Mouse (Mus musculus): ENCODE data around the gene Tmem143. TPM values are rescaled to one million over a fixed set of nuclear protein-coding genes. Genes with fewer than 3 reads are reported as not detected.
"Not testable (repeated sequence)": the region's sequence is repeated elsewhere in the genome, so short reads cannot be mapped to it uniquely, and the experiment has no call there.

Gene Tmem143
- polyA plus RNA-seq, 1 experiment from 2014 or later, result 5.8 TPM

DNA sequence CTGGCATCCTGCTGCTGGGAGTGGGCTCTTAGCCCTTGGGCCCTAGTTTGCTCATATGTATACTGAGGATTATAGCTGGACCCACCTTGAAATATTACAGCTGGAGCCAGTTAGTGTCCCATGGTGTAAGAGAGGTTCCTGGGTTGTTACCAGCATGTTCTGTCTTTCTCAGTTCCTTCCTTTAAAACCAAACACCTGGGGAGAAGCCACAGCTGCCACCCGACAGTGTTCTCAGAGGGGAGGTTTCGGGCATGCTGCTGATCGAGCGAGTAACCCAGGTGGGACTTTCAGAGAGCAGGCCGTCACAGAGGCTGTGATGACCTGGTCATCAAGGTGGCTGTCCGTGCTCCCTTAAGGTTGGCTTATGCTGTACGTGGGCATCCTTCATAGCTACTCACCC, 19.8 kb upstream of the Tmem143 start:
- WGBS (ENCODE audit: insufficient replicate concordance), result 94% methylated on average over 7 of the region's 7 CpGs

DNA sequence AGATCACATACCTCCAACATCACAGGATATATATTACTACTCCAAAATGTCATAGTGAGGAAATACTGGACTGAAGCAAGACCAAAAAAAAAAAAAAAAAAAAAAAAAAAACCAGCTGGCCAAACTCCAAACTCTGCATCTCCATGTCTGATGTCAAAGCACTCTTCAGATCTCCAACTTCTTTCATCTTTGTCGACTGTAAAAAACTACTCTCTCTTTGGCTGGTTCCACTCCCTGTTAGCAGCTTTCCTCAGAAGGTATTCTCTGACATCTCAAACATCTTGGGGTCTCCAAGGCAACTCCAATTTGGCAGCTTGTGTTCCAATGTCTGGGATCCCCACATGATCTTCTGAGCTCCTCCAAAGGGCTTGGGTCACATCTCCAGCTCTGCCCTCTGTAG, 18.5 kb upstream of the Tmem143 start, which contains the start of gene Grin2d:
Grin2d (minus strand) TSS at position 101 of the 400 bp plus-strand sequence.
- 89% methylated on average over 1 of the region's 1 CpGs for WGBS (ENCODE audit: insufficient replicate concordance)
- H3K4me1 ChIP-seq (ENCODE audit: control insufficient read depth, insufficient read depth, low read length), result peaks cover 16% of the 10 kb centered on the region
- H3K9ac ChIP-seq (ENCODE audit: low read depth, low read length); H3K9me3 ChIP-seq (replicated peaks; ENCODE audit: control insufficient read depth, low read length); ATAC-seq (replicated peaks; ENCODE audit: insufficient number of reproducible peaks, low FRiP score, low TSS enrichment); H3K27ac ChIP-seq (ENCODE audit: low read depth, low read length); H3K4me2 ChIP-seq; H3K4me3 ChIP-seq (ENCODE audit: low read depth, low read length); H3K27me3 ChIP-seq (ENCODE audit: control insufficient read depth, insufficient read depth, low read length): not testable (repeated sequence)
- H3K36me3 ChIP-seq (ENCODE audit: control insufficient read depth, insufficient read depth, low read length), result peaks cover 63% of the 10 kb centered on the region

More for the DNA sequence above, 19.8 kb upstream of the Tmem143 start:
- Histone ChIP-seq H3K4me1 (ENCODE audit: control insufficient read depth, insufficient read depth, low read length) (peaks cover 16% of the 10 kb centered on the region), H3K36me3 (ENCODE audit: control insufficient read depth, insufficient read depth, low read length) (peaks cover 52% of the 10 kb centered on the region), H3K4me3 (ENCODE audit: low read depth, low read length) (no peak overlapping the region), H3K27ac (ENCODE audit: low read depth, low read length) (no peak overlapping the region), H3K9ac (ENCODE audit: low read depth, low read length) (no peak overlapping the region), H3K4me2 (no peak overlapping the region), H3K27me3 (ENCODE audit: control insufficient read depth, insufficient read depth, low read length) (peaks cover 1% of the 10 kb centered on the region; the same call in 1 of the 2 replicates), H3K9me3 (replicated peaks; ENCODE audit: control insufficient read depth, low read length) (no peaks in the 10 kb centered on the region)
- no peak for ATAC-seq (replicated peaks; ENCODE audit: insufficient number of reproducible peaks, low FRiP score, low TSS enrichment)

DNA sequence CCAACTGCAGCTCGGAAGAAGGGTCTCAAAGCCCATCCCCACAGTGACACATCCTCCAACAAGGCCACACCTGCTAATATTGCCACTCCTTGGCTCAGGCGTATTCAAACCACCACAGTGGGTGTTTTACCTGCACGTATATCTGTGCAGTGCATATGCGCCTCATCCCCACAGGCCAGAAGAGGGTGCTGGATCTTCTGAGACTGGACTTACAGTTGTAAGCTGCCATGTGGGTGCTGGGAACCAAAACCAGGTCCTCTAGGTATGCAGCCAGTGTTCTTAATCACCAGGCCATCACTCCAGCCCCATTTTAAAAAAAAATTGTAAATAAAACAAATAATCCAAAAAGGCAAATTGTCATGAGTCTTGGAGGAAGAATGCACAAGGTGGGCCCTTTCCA, 16.2 kb upstream of the Tmem143 start:
- Histone ChIP-seq H3K4me3 (ENCODE audit: low read depth, low read length) (no peak overlapping the region), H3K4me2 (no peak overlapping the region), H3K27ac (ENCODE audit: low read depth, low read length) (no peak overlapping the region), H3K4me1 (ENCODE audit: control insufficient read depth, insufficient read depth, low read length) (no peaks in the 10 kb centered on the region), H3K9ac (ENCODE audit: low read depth, low read length) (no peak overlapping the region), H3K9me3 (replicated peaks; ENCODE audit: control insufficient read depth, low read length) (no peaks in the 10 kb centered on the region), H3K27me3 (ENCODE audit: control insufficient read depth, insufficient read depth, low read length) (no peaks in the 10 kb centered on the region), H3K36me3 (ENCODE audit: control insufficient read depth, insufficient read depth, low read length) (peaks cover 75% of the 10 kb centered on the region)
- ATAC-seq (replicated peaks; ENCODE audit: insufficient number of reproducible peaks, low FRiP score, low TSS enrichment), result no peak
- 96% methylated on average over 4 of the region's 4 CpGs for WGBS (ENCODE audit: insufficient replicate concordance)

DNA sequence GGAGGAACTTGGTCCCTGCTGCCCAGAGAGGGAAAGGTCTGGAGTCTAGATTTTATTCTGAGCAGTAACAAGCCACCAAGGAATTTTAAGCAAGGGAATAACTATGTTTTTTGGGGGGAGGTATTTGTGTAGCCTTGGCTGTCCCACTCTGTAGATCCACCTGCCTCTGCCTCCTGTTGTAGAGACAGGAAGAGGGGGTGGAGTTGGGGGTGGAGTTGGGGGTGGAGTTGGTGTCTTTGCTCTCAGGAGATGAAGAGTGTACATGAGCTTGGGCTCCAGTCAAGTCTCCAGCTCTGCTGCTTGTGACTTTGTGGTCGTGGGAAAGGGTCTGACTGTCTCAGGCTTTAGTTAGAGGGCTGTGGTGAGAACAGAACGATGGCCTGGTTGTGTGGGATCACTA, 15.7 kb upstream of the Tmem143 start:
- Histone ChIP-seq H3K4me3 (ENCODE audit: low read depth, low read length) (no peak overlapping the region), H3K9ac (ENCODE audit: low read depth, low read length) (no peak overlapping the region), H3K9me3 (replicated peaks; ENCODE audit: control insufficient read depth, low read length) (no peaks in the 10 kb centered on the region), H3K27me3 (ENCODE audit: control insufficient read depth, insufficient read depth, low read length) (no peaks in the 10 kb centered on the region), H3K27ac (ENCODE audit: low read depth, low read length) (no peak overlapping the region), H3K36me3 (ENCODE audit: control insufficient read depth, insufficient read depth, low read length) (peaks cover 70% of the 10 kb centered on the region), H3K4me2 (no peak overlapping the region), H3K4me1 (ENCODE audit: control insufficient read depth, insufficient read depth, low read length) (no peaks in the 10 kb centered on the region)
- WGBS (ENCODE audit: insufficient replicate concordance), result 95% methylated on average over 2 of the region's 2 CpGs
- no peak for ATAC-seq (replicated peaks; ENCODE audit: insufficient number of reproducible peaks, low FRiP score, low TSS enrichment)

DNA sequence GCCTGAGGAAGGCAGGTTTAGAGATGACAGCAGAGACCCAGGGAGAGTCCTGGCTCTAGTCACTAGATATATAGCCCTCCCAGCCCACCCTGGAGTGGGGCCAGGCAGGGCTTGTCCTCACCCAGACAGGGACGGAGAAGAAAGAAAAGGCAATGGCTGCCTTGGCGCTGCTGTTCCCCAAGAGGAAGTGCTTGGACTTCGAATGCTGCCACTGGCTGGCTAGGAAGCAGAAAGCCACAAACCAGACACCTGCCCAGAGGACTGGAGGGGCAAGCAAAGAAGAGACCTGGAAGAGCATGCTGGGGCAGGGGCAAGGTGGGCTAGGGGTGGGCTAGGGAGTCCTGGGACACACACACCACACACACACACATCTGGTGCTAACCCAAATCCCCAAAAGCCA, 9.5 kb upstream of the Tmem143 start:
- no peak for ATAC-seq (replicated peaks; ENCODE audit: insufficient number of reproducible peaks, low FRiP score, low TSS enrichment)
- 38% methylated on average over 3 of the region's 3 CpGs for WGBS (ENCODE audit: insufficient replicate concordance)
- no peak overlapping the region for H3K9ac ChIP-seq (ENCODE audit: low read depth, low read length)

DNA sequence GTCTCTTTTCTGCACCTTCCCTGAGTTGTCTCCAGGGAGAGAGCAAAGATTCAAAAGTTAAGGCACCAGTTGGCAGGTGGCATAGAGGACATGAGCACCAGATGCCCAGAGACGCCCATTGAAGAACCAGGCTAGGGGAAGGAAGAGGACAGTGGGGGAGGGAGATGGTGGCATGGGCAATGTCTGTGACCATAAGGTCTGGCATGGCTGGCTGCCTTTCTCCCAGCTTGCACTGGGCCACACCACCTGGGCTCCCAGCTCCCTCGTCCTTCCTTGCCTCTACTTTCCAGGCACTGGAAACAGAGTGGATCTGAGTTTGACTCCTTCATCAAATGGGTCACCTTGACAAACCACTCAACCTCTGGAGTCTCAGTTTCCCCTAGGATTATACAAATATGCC, 4.1 kb upstream of the Tmem143 start:
- H3K9ac ChIP-seq (ENCODE audit: low read depth, low read length), result no peak overlapping the region
- WGBS (ENCODE audit: insufficient replicate concordance), result 68% methylated on average over 2 of the region's 2 CpGs

More for the DNA sequence above, 9.5 kb upstream of the Tmem143 start:
- H3K27me3 ChIP-seq (ENCODE audit: control insufficient read depth, insufficient read depth, low read length), result no peaks in the 10 kb centered on the region
- H3K4me3 ChIP-seq (ENCODE audit: low read depth, low read length), result no peak overlapping the region
- peaks cover 25% of the 10 kb centered on the region for H3K36me3 ChIP-seq (ENCODE audit: control insufficient read depth, insufficient read depth, low read length)
- H3K4me1 ChIP-seq (ENCODE audit: control insufficient read depth, insufficient read depth, low read length), result no peaks in the 10 kb centered on the region
- H3K4me2 ChIP-seq, result no peak overlapping the region
- H3K9me3 ChIP-seq (replicated peaks; ENCODE audit: control insufficient read depth, low read length), result no peaks in the 10 kb centered on the region
- no peak overlapping the region for H3K27ac ChIP-seq (ENCODE audit: low read depth, low read length)

DNA sequence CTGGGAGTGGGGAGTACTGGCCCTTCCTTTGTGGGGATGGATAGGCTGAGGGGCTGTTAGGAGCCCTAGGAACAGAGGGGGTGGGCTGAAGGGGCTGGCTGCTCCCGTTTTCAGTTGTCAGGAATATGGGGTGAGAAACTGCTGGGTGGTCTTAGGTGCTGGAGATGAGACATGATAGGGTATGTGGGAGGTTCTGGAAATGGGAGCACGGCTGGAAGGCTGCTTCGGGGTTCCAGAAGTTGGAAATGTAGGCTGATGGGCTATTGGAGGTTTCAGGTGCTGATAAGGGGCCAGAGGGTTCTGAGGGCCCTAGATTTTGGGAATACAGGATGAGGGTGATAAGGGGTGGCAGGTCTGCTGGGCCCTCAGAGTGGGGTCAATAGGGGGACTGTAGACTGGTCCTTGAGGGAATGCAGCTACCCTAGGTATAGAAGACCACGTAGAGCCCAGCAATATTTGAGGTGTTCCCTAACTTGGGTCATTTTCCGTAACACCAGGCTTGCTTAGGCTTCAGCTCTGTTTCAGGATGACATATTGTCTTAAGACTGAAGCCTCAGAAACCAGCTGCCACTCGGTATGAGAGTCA, 717 bp upstream of the Tmem143 start:
- no peak for ATAC-seq (replicated peaks; ENCODE audit: insufficient number of reproducible peaks, low FRiP score, low TSS enrichment)
- Histone ChIP-seq H3K9ac (ENCODE audit: low read depth, low read length) (0 out of 2 replicates have a peak overlapping the region, but pooled peaks have one; percentile 18), H3K27ac (ENCODE audit: low read depth, low read length) (no peak overlapping the region), H3K4me1 (ENCODE audit: control insufficient read depth, insufficient read depth, low read length) (no peaks in the 10 kb centered on the region; the same call in 1 of the 2 replicates), H3K4me2 (peak overlapping the region; percentile 95), H3K27me3 (ENCODE audit: control insufficient read depth, insufficient read depth, low read length) (no peaks in the 10 kb centered on the region), H3K4me3 (ENCODE audit: low read depth, low read length) (peak overlapping the region; percentile 62; the same call in 1 of the 2 replicates), H3K36me3 (ENCODE audit: control insufficient read depth, insufficient read depth, low read length) (no peaks in the 10 kb centered on the region), H3K9me3 (replicated peaks; ENCODE audit: control insufficient read depth, low read length) (no peaks in the 10 kb centered on the region)
- WGBS (ENCODE audit: insufficient replicate concordance), result 75% methylated on average over 6 of the region's 6 CpGs

More for the DNA sequence above, 4.1 kb upstream of the Tmem143 start:
- no peaks in the 10 kb centered on the region for H3K27me3 ChIP-seq (ENCODE audit: control insufficient read depth, insufficient read depth, low read length)
- no peaks in the 10 kb centered on the region for H3K4me1 ChIP-seq (ENCODE audit: control insufficient read depth, insufficient read depth, low read length)
- no peaks in the 10 kb centered on the region for H3K9me3 ChIP-seq (replicated peaks; ENCODE audit: control insufficient read depth, low read length)
- no peak overlapping the region for H3K4me2 ChIP-seq
- H3K4me3 ChIP-seq (ENCODE audit: low read depth, low read length), result no peak overlapping the region
- H3K27ac ChIP-seq (ENCODE audit: low read depth, low read length), result no peak overlapping the region
- no peak for ATAC-seq (replicated peaks; ENCODE audit: insufficient number of reproducible peaks, low FRiP score, low TSS enrichment)
- no peaks in the 10 kb centered on the region for H3K36me3 ChIP-seq (ENCODE audit: control insufficient read depth, insufficient read depth, low read length)

DNA sequence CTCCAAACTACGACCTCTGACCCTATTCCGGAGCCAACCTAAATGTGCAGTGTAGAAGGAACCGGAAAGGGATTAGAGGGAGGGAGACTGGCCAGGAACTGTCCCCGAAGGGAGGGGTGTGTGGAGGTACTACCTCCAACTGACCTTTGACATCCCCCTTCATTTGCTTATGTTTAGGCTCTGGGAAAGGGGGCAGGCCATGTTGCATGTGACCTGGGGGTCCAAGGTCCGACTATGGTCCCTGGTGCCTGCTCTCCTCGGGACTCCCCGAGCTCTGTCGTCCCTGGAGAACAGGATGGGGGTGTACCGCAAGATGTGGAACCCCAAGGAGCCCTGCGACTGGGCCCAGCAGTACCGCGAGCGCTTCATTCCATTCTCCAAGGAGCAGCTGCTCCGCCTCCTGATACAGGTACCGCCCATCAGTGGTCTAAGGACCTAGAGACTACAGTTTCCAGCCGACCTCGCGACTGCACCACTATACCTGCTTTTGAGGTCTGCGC, 567 bp downstream of the Tmem143 start:
- Histone ChIP-seq H3K4me3 (ENCODE audit: low read depth, low read length) (peak overlapping the region; percentile 62), H3K9ac (ENCODE audit: low read depth, low read length) (peak overlapping the region; percentile 85), H3K27ac (ENCODE audit: low read depth, low read length) (peak overlapping the region; percentile 66), H3K4me2 (peak overlapping the region; percentile 95), H3K36me3 (ENCODE audit: control insufficient read depth, insufficient read depth, low read length) (no peaks in the 10 kb centered on the region), H3K9me3 (replicated peaks; ENCODE audit: control insufficient read depth, low read length) (no peaks in the 10 kb centered on the region), H3K4me1 (ENCODE audit: control insufficient read depth, insufficient read depth, low read length) (no peaks in the 10 kb centered on the region; the same call in 1 of the 2 replicates), H3K27me3 (ENCODE audit: control insufficient read depth, insufficient read depth, low read length) (no peaks in the 10 kb centered on the region)
- peak; percentile 32; the same call in 1 of the 2 replicates for ATAC-seq (replicated peaks; ENCODE audit: insufficient number of reproducible peaks, low FRiP score, low TSS enrichment)
- 1% methylated on average over 19 of the region's 19 CpGs for WGBS (ENCODE audit: insufficient replicate concordance)

DNA sequence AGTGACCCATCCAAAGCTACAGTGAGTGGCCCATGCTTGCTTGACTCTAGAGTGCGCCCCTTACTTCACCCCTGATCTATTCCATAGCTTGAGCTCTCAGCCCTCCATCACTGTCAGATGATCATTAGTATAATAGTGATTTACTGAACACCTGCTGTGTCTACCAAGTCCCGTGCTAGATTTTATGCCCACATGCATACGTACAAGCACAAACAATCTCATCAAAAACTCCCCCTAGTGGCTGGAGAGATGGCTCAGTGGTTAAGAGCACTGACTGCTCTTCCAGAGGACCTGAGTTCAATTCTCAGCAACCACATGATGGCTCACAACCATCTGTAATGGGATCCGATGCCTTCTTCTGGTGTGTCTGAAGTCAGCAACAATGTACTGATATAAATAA, 1.4 kb downstream of the Tmem143 start:
- H3K4me1 ChIP-seq (ENCODE audit: control insufficient read depth, insufficient read depth, low read length); H3K9me3 ChIP-seq (replicated peaks; ENCODE audit: control insufficient read depth, low read length); H3K36me3 ChIP-seq (ENCODE audit: control insufficient read depth, insufficient read depth, low read length); H3K9ac ChIP-seq (ENCODE audit: low read depth, low read length); ATAC-seq (replicated peaks; ENCODE audit: insufficient number of reproducible peaks, low FRiP score, low TSS enrichment); H3K27ac ChIP-seq (ENCODE audit: low read depth, low read length); H3K27me3 ChIP-seq (ENCODE audit: control insufficient read depth, insufficient read depth, low read length); H3K4me3 ChIP-seq (ENCODE audit: low read depth, low read length): not testable (repeated sequence)
- WGBS (ENCODE audit: insufficient replicate concordance), result 68% methylated on average over 4 of the region's 4 CpGs
- peak overlapping the region; percentile 95 for H3K4me2 ChIP-seq
